Mouse (Mus musculus) heart, adult 2 months (tissue): ENCODE measurements around the gene Ect2l. TPM values are rescaled to one million over a fixed set of nuclear protein-coding genes. Genes with fewer than 3 reads are reported as not detected.

Experiments
- DNase-seq, 2 experiments: peaks; one replicate each; pipeline ENCODE4 v3.0.0; 2021
- H3K27ac ChIP-seq: fragments of 200-600 bp; 2 replicates; pipeline ENCODE4 v1.8.1; 2022
- H3K27me3 ChIP-seq: fragments of 200-500 bp; 2 replicates; pipeline ENCODE4 v1.6.1; 2012; ENCODE audit warnings: mild to moderate bottlenecking, low read length, inconsistent platforms, mixed read lengths; ENCODE audit not compliant: control insufficient read depth, insufficient read depth
- H3K36me3 ChIP-seq: fragments of 200-500 bp; 2 replicates; pipeline ENCODE4 v1.6.1; 2012; ENCODE audit warnings: low read length, inconsistent platforms; ENCODE audit not compliant: control insufficient read depth, insufficient read depth
- H3K4me1 ChIP-seq: fragments of 200-500 bp; 2 replicates; pipeline ENCODE4 v1.6.1; 2011; ENCODE audit warnings: low read length; ENCODE audit not compliant: control insufficient read depth, insufficient read depth
- H3K4me3 ChIP-seq: fragments of 200-600 bp; 2 replicates; pipeline ENCODE4 v1.8.1; 2022
- H3K79me2 ChIP-seq: fragments of 200-500 bp; replicated peaks from 2 replicates; pipeline ENCODE4 v1.6.1; 2012; ENCODE audit warnings: mild to moderate bottlenecking, inconsistent platforms, low read length, moderate library complexity, mixed read lengths; ENCODE audit not compliant: control insufficient read depth, insufficient read depth
- H3K9ac ChIP-seq: fragments of 200-500 bp; 2 replicates; pipeline ENCODE4 v1.6.1; 2012; ENCODE audit warnings: low read depth, mild to moderate bottlenecking, control low read depth, inconsistent platforms, low read length, mixed read lengths
- CTCF ChIP-seq: fragments of 200-600 bp; IDR thresholded peaks from 2 replicates; pipeline ENCODE4 v1.8.1; 2022; ENCODE audit warnings: antibody characterized with exemption, mild to moderate bottlenecking, moderate library complexity
- EP300 ChIP-seq: fragments of 200-500 bp; IDR thresholded peaks from 2 replicates; pipeline ENCODE4 v1.6.1; 2011; ENCODE audit warnings: low read depth, low read length, control low read depth; ENCODE audit not compliant: insufficient read depth
- POLR2A ChIP-seq: fragments of 200-500 bp; IDR thresholded peaks from 2 replicates; pipeline ENCODE4 v1.6.1; 2011; ENCODE audit warnings: mild to moderate bottlenecking, low read depth, low read length, control low read depth; ENCODE audit not compliant: insufficient read depth
- WGBS: fragments of 180-500 bp; shearing (Covaris S2); methylation state at CpG from one replicate; pipeline ENCODE4 v1.1.7; 2018; 5-methylcytosine and 5-hydroxymethylcytosine counted together
- intact Hi-C: fragments of 180-260 bp; cut with DNase I; formaldehyde crosslinking; loops from one replicate; pipeline ENCODE4 v1.15.1; 2025
- polyA plus RNA-seq: library from polyadenylated mRNA; depleted of rRNA; stranded (reverse); fragments of >200 nt; gene quantifications from 2 replicates; pipeline ENCODE4 v1.2.3, GENCODE M21; 2012
- total RNA-seq, 2 experiments: library from RNA; stranded (reverse); gene quantifications; 2 replicates each; pipeline ENCODE4 v1.2.3; 2021

Ect2l gene
- total and polyA plus RNA-seq, 3 experiments = 0.29 TPM; not detected in 2

DNA sequence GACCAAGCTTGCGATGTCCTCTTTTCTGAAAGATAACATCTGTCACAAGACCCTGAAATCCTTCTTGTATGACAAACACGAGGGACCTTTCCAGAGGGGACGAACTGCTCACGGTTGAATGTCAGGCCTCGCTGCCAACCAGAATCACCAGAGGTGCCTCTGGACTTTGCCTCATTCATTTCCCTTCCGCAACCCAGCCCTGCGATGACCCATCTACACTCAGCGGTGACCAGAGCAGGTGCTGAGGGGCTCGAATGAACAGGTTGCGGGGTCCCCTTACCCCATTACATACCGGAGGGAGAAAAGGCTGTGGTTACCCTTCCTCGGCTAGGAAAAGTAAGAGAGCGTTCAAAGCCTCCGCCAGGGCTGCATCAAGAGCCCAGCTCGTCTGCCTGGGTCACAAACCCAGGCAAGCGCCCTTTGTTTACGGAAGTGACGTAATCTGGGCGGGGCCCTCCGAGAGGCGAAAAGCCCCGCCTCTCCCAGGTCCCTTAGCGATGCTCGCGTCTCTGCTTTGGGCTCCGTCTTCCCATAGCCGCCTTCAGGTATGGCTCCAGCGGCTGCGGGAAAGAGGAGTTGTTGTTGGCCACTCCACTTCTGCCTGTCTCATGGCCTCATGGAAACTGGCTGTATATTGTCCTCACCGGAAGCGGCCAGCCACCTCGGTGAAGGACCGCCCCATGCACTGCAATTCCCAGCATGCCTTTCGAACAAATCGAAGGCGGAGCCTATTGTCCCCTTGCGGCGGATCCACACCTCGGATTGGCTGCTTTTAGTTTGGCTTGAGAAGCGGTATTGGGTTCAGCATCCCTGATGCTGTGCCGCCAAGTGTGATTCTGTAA, 24.1 kb upstream of the Ect2l start, which contains the start of gene Ccdc28a:
Ccdc28a (minus strand) TSS at position 439 of the 842 bp plus-strand sequence.
- Histone ChIP-seq H3K4me1 (no peaks in the 10 kb centered on the region), H3K36me3 (no peaks in the 10 kb centered on the region), H3K27ac (peak within 1 kb of the TSS; percentile 90), H3K9ac (peak within 1 kb of the TSS; percentile 65), H3K79me2 (no peaks in the 10 kb centered on the region), H3K4me3 (peak within 1 kb of the TSS; percentile 92), H3K27me3 (no peaks in the 10 kb centered on the region)
- TF ChIP-seq POLR2A (peak; percentile 90), CTCF (no peak)
- intact Hi-C loops = loop anchor here (5.0 kb wide), 2 partner anchors 83 to 158 kb away; partner anchors contain the start of gene Nhsl1
- peak; percentile 95 to 96 for DNase-seq
- 1% methylated on average over 41 of the region's 41 CpGs for WGBS

DNA sequence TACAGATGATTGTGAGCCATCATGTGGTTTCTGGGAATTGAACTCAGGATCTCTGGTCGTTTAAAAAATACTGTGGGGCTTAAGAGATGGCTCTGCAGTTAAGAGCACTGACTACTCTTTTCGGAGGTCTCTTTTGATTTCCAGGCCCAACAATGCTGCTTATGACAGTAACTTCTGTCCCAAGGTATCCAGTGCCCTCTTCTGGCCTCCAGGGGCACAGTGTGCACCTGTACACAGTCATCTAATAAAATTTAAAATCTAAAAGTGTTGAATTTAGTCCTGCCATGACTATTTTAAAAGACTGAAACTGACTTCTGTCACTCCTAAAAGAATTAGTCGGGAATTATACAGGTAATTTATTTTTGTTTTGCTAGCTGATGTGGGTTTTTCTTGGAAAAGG, 23.2 kb upstream of the Ect2l start:
- WGBS = 37% methylated on average over 3 of the region's 3 CpGs
- Histone ChIP-seq H3K27me3 (no peaks in the 10 kb centered on the region), H3K4me1 (no peaks in the 10 kb centered on the region), H3K4me3 (no peak overlapping the region), H3K79me2 (no peaks in the 10 kb centered on the region), H3K36me3 (no peaks in the 10 kb centered on the region), H3K9ac (no peak overlapping the region), H3K27ac (no peak overlapping the region; the same call in 1 of the 2 replicates)
- DNase-seq = no peak
- TF ChIP-seq POLR2A (no peak), CTCF (peak; percentile 55)
- intact Hi-C loops = no loop called here

DNA sequence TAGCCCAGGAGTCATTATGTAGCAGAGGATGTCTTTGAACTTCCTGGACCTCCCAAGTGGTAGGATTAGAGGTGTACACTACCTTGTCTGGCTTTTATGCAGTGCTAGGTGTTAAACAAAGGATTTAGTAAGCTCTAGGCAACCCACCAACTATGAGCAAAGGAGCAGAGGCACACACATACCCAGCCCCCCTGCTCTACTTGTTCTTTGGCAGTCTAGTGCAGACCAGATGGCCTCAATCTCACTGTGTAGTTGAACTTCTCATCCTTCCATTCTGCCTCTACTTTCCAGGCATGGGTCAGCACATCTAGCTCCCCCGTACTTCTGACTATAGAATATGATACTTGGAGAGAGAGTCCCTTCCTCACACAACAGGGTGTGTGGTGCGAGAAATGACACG, 13.7 kb upstream of the Ect2l start:
- H3K9ac ChIP-seq = no peak overlapping the region
- no peaks in the 10 kb centered on the region for H3K27me3 ChIP-seq
- H3K27ac ChIP-seq = no peak overlapping the region
- intact Hi-C loops = no loop called here
- H3K4me3 ChIP-seq = no peak overlapping the region
- no peak for TF ChIP-seq CTCF
- no peak for TF ChIP-seq POLR2A
- TF ChIP-seq EP300 = no peak
- no peaks in the 10 kb centered on the region for H3K36me3 ChIP-seq
- no peaks in the 10 kb centered on the region for H3K79me2 ChIP-seq
- DNase-seq = no peak
- WGBS = 92% methylated on average over 3 of the region's 3 CpGs
- H3K4me1 ChIP-seq = no peaks in the 10 kb centered on the region

DNA sequence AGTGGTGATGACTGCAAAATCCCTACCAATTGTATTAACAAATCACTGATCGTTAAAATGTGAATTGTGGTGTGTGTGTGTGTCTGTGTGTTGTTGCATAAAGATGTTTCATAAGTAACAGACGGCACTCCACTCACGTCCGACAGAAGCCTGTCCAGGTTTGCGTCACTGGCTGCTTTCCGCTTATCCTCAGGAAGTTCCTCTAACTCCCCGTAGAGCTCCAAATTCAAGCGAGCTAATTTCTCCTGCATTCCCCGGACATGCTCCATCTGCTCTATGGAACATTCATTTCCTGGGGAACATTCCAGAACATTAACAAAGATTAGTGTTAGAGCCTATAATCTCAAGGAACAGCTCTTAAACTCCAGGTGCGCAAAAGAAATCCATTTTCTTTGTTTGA, 8.7 kb upstream of the Ect2l start:
- WGBS = 53% methylated on average over 10 of the region's 10 CpGs
- intact Hi-C loops = no loop called here

DNA sequence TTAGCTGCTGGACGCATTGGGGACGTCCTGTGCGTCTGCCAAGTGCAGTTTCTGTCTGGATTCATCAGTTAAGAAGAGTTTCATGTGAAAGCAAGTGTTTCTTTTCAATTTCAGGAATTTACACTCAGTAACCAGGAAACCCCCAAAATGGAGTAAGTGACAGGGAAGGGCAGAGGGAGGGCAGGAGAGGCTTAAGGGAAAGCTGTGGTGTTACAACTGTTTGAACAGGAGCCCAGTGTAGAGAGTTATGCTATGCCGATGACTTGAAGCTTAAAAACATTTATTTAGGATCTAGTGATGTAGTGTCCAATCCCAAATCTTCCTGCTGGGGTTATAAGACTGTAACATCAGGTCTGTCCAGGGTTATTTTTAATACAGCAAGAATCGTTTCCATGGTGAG, 3.4 kb upstream of the Ect2l start:
- Histone ChIP-seq H3K4me3 (no peak overlapping the region), H3K36me3 (no peaks in the 10 kb centered on the region; the same call in 1 of the 2 replicates), H3K79me2 (no peaks in the 10 kb centered on the region), H3K4me1 (peaks cover 3% of the 10 kb centered on the region), H3K27ac (no peak overlapping the region), H3K9ac (no peak overlapping the region), H3K27me3 (no peaks in the 10 kb centered on the region)
- intact Hi-C loops = no loop called here
- TF ChIP-seq POLR2A (no peak), EP300 (no peak), CTCF (no peak)
- WGBS = 77% methylated on average over 5 of the region's 5 CpGs
- no peak for DNase-seq

More for the DNA sequence above, 8.7 kb upstream of the Ect2l start:
- Histone ChIP-seq H3K9ac (no peak overlapping the region), H3K27me3 (no peaks in the 10 kb centered on the region), H3K4me3 (no peak overlapping the region), H3K4me1 (no peaks in the 10 kb centered on the region), H3K27ac (no peak overlapping the region), H3K36me3 (no peaks in the 10 kb centered on the region), H3K79me2 (no peaks in the 10 kb centered on the region)
- no peak for DNase-seq
- TF ChIP-seq EP300 (no peak), POLR2A (no peak), CTCF (no peak)

DNA sequence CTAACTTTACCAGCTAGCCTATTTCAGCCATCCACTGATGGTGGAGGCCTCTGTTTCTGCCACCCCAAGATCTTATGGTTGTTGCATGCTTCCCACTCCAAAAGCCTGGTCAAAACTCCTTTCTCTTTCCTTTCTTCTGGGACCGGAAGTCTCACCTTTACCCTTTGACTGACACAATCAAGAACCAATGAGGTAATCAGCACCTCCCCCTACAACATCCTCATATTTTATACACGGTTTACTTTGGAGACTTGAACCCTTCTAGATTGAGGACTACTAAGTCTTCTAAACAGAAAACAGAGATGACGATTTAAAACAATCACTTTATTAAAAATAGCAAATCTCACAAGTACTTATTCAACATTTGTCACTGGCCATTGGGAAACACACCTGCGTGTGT, 2.7 kb upstream of the Ect2l start:
- Histone ChIP-seq H3K36me3 (no peaks in the 10 kb centered on the region; the same call in 1 of the 2 replicates), H3K79me2 (no peaks in the 10 kb centered on the region), H3K9ac (no peak overlapping the region), H3K4me1 (peaks cover 3% of the 10 kb centered on the region), H3K27me3 (no peaks in the 10 kb centered on the region), H3K4me3 (no peak overlapping the region), H3K27ac (no peak overlapping the region)
- no peak for DNase-seq
- 74% methylated on average over 4 of the region's 4 CpGs for WGBS
- TF ChIP-seq POLR2A = no peak
- no peak for TF ChIP-seq CTCF
- no peak for TF ChIP-seq EP300
- intact Hi-C loops = no loop called here
